Mouse (Mus musculus): ENCODE measurements around the gene Zfp239.

DNA sequence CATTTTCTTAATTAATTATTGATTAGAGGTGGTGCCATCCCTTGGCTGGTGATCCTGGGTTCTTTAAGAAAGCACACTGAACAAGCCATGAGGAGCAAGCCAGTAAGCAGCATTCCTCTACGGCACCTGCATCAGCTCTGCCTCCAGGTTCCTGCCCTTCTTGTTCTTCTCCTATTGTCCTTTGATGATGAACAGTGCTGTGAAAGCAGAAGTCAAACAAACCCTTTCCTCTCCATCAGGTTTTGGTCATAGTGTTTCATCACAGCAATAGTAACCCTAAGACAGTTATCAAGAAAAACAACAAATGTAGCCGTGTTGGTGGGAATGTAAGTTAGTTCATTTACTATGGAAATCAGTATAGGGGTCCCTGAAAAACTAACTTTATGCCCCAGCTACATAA lies 31.5 kb downstream of the Zfp239 start:
- no peak for TF ChIP-seq POLR2A (IDR thresholded peaks at IDR 0.05; ENCODE audit: borderline replicate concordance, insufficient read depth, low read length)
- no peak for TF ChIP-seq CTCF (IDR thresholded peaks at IDR 0.05; ENCODE audit: borderline replicate concordance, insufficient read depth, low read depth, low read length)

Measured in cerebellum, adult 2 months (tissue).